Comparison of ENCODE assay signal across 8 mouse cellular contexts in the genomic region with DNA sequence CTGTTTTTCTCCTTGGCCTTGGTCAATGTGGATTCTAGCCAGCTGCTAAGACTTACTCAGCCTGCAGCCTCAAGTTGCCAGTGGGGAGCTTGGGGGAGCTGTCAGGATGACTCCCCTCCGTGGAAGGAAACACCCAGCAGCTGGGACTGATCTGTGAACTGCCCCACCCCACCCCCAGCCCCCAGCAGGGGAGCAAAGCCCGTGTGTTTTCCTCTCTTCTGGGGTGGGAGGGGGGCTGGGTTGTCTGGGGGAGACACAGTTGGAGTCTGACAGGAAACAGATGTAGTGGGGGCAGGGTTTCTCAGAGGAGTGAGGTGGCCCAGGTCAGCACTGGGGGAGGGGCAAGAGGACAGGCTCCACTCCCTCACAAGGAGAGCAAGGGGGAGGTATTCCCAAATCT. TPM values are rescaled to one million over a fixed set of nuclear protein-coding genes. Genes with fewer than 3 reads are reported as not detected.
DNase-seq lines count a peak whose midpoint lies in the region.

No protein-coding gene starts in this region.

- peak; percentile 76 for DNase-seq in ovary, adult 18-20 months (ENCODE audit: low spot score)
- no peak for DNase-seq in ovary, postnatal 14 days (ENCODE audit: low spot score)
- DNase-seq in gastrocnemius, postnatal 25 days = peak; percentile 73
- DNase-seq in kidney, postnatal 36 days = peak; percentile 57 to 66
- peak; percentile 77 for DNase-seq in testis, postnatal 10 days (ENCODE audit: low spot score)
- no peak for DNase-seq in T-cell, adult 2 months (ENCODE audit: low spot score)
- no peak for DNase-seq in cerebellum, adult 11-12 months
- DNase-seq in left cerebral cortex, postnatal 25 days (ENCODE audit: low spot score in 2 of 2) = no peak

- intact Hi-C loops in left cerebral cortex, postnatal 25 days (cut with DNase I) = loop anchor here (5.0 kb wide), 1 partner anchor 49 kb away; the partner anchor contains the start of gene Zcchc24

RNA-seq across cellular contexts. Expression of gene Ppif, which starts 24.5 kb away (rescaled TPM):
- 10 to 100 TPM; 39.9 to 51.1 TPM for total RNA-seq in gastrocnemius, postnatal 25 days (2021)
- 10 to 100 TPM; 22.5 to 22.7 TPM for total RNA-seq in left cerebral cortex, postnatal 25 days (2021)

RNA-seq across cellular contexts. Expression of gene Zcchc24, which starts 50.4 kb away (rescaled TPM):
- total RNA-seq in gastrocnemius, postnatal 25 days (2021) = 10 to 100 TPM; 41.5 to 45.0 TPM
- 10 to 100 TPM; 45.7 to 51.3 TPM for total RNA-seq in left cerebral cortex, postnatal 25 days (2021)

Comparison
In these comparisons a context has a peak if more than half of its experiments do, and no peak if none do; other contexts are left out.
1. DNase-seq: peak in ovary, adult 18-20 months (single experiment), gastrocnemius, postnatal 25 days (single experiment), kidney, postnatal 36 days (2 of 2) and testis, postnatal 10 days (single experiment); none in ovary, postnatal 14 days (single experiment), T-cell, adult 2 months (single experiment), cerebellum, adult 11-12 months (single experiment) and left cerebral cortex, postnatal 25 days (0 of 2).